Mouse (Mus musculus): ENCODE results near the gene Kdm4a. TPM values are rescaled to one million over a fixed set of nuclear protein-coding genes. Genes with fewer than 3 reads are reported as not detected.

The Kdm4a gene
- 51.8 and 53.8 TPM in 2 replicates for polyA plus RNA-seq (2015; fragmentation: Nextera tagmentation; extraction: Ambion mirVana)

GRCm38 (mm10) chr4:118179467-118180300 lies at the start of gene Kdm4a:
TSS of gene Kdm4a (minus strand) at chr4:118180043.
- under 1% methylated on average over 38 of the region's 38 CpGs for WGBS
- Histone ChIP-seq H3K27ac (peak within 1 kb of the TSS; percentile 99), H3K36me3 (replicated peaks) (peaks cover 22% of the 10 kb centered on the region), H3K9ac (peak within 1 kb of the TSS; percentile 78), H3K9me3 (no peaks in the 10 kb centered on the region), H3K4me3 (peak within 1 kb of the TSS; percentile 78), H3K4me1 (peaks cover 16% of the 10 kb centered on the region), H3K27me3 (replicated peaks) (no peaks in the 10 kb centered on the region), H3K4me2 (peak within 1 kb of the TSS; percentile 73)
- peak; percentile 100 for ATAC-seq (replicated peaks)

GRCm38 (mm10) chr4:118229035-118229770 lies 49.4 kb upstream of the Kdm4a start:
- H3K9me3 ChIP-seq = no peaks in the 10 kb centered on the region
- no peak overlapping the region for H3K4me3 ChIP-seq
- no peak for ATAC-seq (replicated peaks)
- H3K27ac ChIP-seq = no peak overlapping the region
- no peak overlapping the region for H3K4me2 ChIP-seq
- no peaks in the 10 kb centered on the region for H3K27me3 ChIP-seq (replicated peaks)
- peaks cover 55% of the 10 kb centered on the region for H3K36me3 ChIP-seq (replicated peaks)
- H3K4me1 ChIP-seq = no peaks in the 10 kb centered on the region
- 70% methylated on average over 6 of the region's 6 CpGs for WGBS
- no peak overlapping the region for H3K9ac ChIP-seq

GRCm38 (mm10) chr4:118227398-118227797 lies 47.6 kb upstream of the Kdm4a start:
- Histone ChIP-seq H3K4me2 (no peak overlapping the region), H3K9ac (no peak overlapping the region), H3K4me3 (no peak overlapping the region), H3K4me1 (no peaks in the 10 kb centered on the region), H3K36me3 (replicated peaks) (peaks cover 66% of the 10 kb centered on the region), H3K27me3 (replicated peaks) (no peaks in the 10 kb centered on the region), H3K27ac (no peak overlapping the region), H3K9me3 (no peaks in the 10 kb centered on the region)
- 77% methylated on average over 12 of the region's 12 CpGs for WGBS
- ATAC-seq (replicated peaks) = no peak

- no peaks in the 10 kb centered on the region for H3K27me3 ChIP-seq (replicated peaks)
- H3K36me3 ChIP-seq (replicated peaks) = peaks cover 74% of the 10 kb centered on the region
- no peak overlapping the region for H3K9ac ChIP-seq
- no peak for ATAC-seq (replicated peaks)
- no peak overlapping the region for H3K27ac ChIP-seq
- H3K9me3 ChIP-seq = no peaks in the 10 kb centered on the region
- whole genome bisulfite sequencing = 88% methylated on average over 7 of the region's 7 CpGs
- H3K4me1 ChIP-seq = no peaks in the 10 kb centered on the region
- no peak overlapping the region for H3K4me2 ChIP-seq
- H3K4me3 ChIP-seq = no peak overlapping the region
Observed at GRCm38 (mm10) chr4:118221261-118221660, 41.4 kb upstream of the Kdm4a start.

- Histone ChIP-seq H3K4me1 (no peaks in the 10 kb centered on the region), H3K4me2 (no peak overlapping the region), H3K9ac (no peak overlapping the region), H3K36me3 (replicated peaks) (peaks cover 71% of the 10 kb centered on the region), H3K27ac (no peak overlapping the region), H3K27me3 (replicated peaks) (no peaks in the 10 kb centered on the region), H3K4me3 (no peak overlapping the region), H3K9me3 (no peaks in the 10 kb centered on the region)
- no peak for ATAC-seq (replicated peaks)
- 92% methylated on average over 9 of the region's 9 CpGs for WGBS
Observed at GRCm38 (mm10) chr4:118220756-118221155, 40.9 kb upstream of the Kdm4a start.

- Histone ChIP-seq H3K4me3 (no peak overlapping the region), H3K27me3 (replicated peaks) (no peaks in the 10 kb centered on the region), H3K27ac (no peak overlapping the region), H3K9me3 (no peaks in the 10 kb centered on the region), H3K4me1 (no peaks in the 10 kb centered on the region), H3K9ac (no peak overlapping the region), H3K36me3 (replicated peaks) (peaks cover 67% of the 10 kb centered on the region), H3K4me2 (no peak overlapping the region)
- no peak for ATAC-seq (replicated peaks)
- 87% methylated on average over 6 of the region's 6 CpGs for WGBS
Observed at GRCm38 (mm10) chr4:118219487-118219886, 39.6 kb upstream of the Kdm4a start.

- WGBS = 94% methylated on average over 5 of the region's 5 CpGs
- ATAC-seq (replicated peaks) = no peak
- peaks cover 68% of the 10 kb centered on the region for H3K36me3 ChIP-seq (replicated peaks)
- no peak overlapping the region for H3K4me3 ChIP-seq
- H3K9ac ChIP-seq = no peak overlapping the region
- H3K4me2 ChIP-seq = no peak overlapping the region
- H3K27ac ChIP-seq = no peak overlapping the region
- no peaks in the 10 kb centered on the region for H3K4me1 ChIP-seq
- H3K27me3 ChIP-seq (replicated peaks) = no peaks in the 10 kb centered on the region
- no peaks in the 10 kb centered on the region for H3K9me3 ChIP-seq
Observed at GRCm38 (mm10) chr4:118218521-118218920, 38.7 kb upstream of the Kdm4a start.

- no peak overlapping the region for H3K9ac ChIP-seq
- H3K27ac ChIP-seq = no peak overlapping the region
- H3K9me3 ChIP-seq = no peaks in the 10 kb centered on the region
- H3K4me1 ChIP-seq = no peaks in the 10 kb centered on the region
- 0 out of 2 replicates have a peak, but pooled peaks have one; percentile 28 for ATAC-seq (replicated peaks)
- peaks cover 72% of the 10 kb centered on the region for H3K36me3 ChIP-seq (replicated peaks)
- no peak overlapping the region for H3K4me3 ChIP-seq
- no peak overlapping the region for H3K4me2 ChIP-seq
- 83% methylated on average over 17 of the region's 17 CpGs for WGBS
- no peaks in the 10 kb centered on the region for H3K27me3 ChIP-seq (replicated peaks)
Observed at GRCm38 (mm10) chr4:118216726-118217595, 37.1 kb upstream of the Kdm4a start.

GRCm38 (mm10) chr4:118214891-118215290 lies 35.0 kb upstream of the Kdm4a start:
- Histone ChIP-seq H3K36me3 (replicated peaks) (peaks cover 74% of the 10 kb centered on the region), H3K4me1 (no peaks in the 10 kb centered on the region), H3K9me3 (no peaks in the 10 kb centered on the region), H3K9ac (no peak overlapping the region), H3K4me2 (no peak overlapping the region), H3K27ac (no peak overlapping the region), H3K4me3 (no peak overlapping the region), H3K27me3 (replicated peaks) (no peaks in the 10 kb centered on the region)
- no peak for ATAC-seq (replicated peaks)
- 91% methylated on average over 1 of the region's 1 CpGs for WGBS

- H3K4me3 ChIP-seq = no peak overlapping the region
- no peaks in the 10 kb centered on the region for H3K4me1 ChIP-seq
- H3K4me2 ChIP-seq = no peak overlapping the region
- no peaks in the 10 kb centered on the region for H3K9me3 ChIP-seq
- H3K27me3 ChIP-seq (replicated peaks) = no peaks in the 10 kb centered on the region
- H3K36me3 ChIP-seq (replicated peaks) = peaks cover 29% of the 10 kb centered on the region
- no peak overlapping the region for H3K9ac ChIP-seq
- ATAC-seq (replicated peaks) = no peak
- H3K27ac ChIP-seq = no peak overlapping the region
- 54% methylated on average over 10 of the region's 10 CpGs for WGBS
Observed at GRCm38 (mm10) chr4:118206918-118207640, 27.2 kb upstream of the Kdm4a start.

GRCm38 (mm10) chr4:118205906-118206305 lies 26.1 kb upstream of the Kdm4a start:
- H3K4me1 ChIP-seq = no peaks in the 10 kb centered on the region
- H3K9me3 ChIP-seq = no peaks in the 10 kb centered on the region
- no peak overlapping the region for H3K9ac ChIP-seq
- no peak for ATAC-seq (replicated peaks)
- no peaks in the 10 kb centered on the region for H3K27me3 ChIP-seq (replicated peaks)
- peaks cover 18% of the 10 kb centered on the region for H3K36me3 ChIP-seq (replicated peaks)
- no peak overlapping the region for H3K4me2 ChIP-seq
- 91% methylated on average over 2 of the region's 2 CpGs for WGBS
- H3K4me3 ChIP-seq = no peak overlapping the region
- no peak overlapping the region for H3K27ac ChIP-seq

All from midbrain, embryonic 15.5 days (tissue).